Mouse (Mus musculus) hindbrain, embryonic 13.5 days (tissue): ENCODE measurements around the gene Smarcc2. TPM values are rescaled to one million over a fixed set of nuclear protein-coding genes. Genes with fewer than 3 reads are reported as not detected.

ENCODE experiments used
- ATAC-seq: fragments of 200-750 bp; cut with Nextera tagmentation; 2 replicates; pipeline ENCODE4 v1.8.0; 2017; ENCODE audit warnings: moderate TSS enrichment; ENCODE audit not compliant: low FRiP score
- H3K27ac ChIP-seq: fragments of 300-500 bp; sonication (generic); 2 replicates; pipeline ENCODE4 v1.5.1; 2015; ENCODE audit warnings: inconsistent platforms, mild to moderate bottlenecking, moderate library complexity
- H3K27me3 ChIP-seq: fragments of 300-500 bp; sonication (generic); 2 replicates; pipeline ENCODE4 v1.6.1; 2015; ENCODE audit warnings: mild to moderate bottlenecking, inconsistent platforms
- H3K36me3 ChIP-seq: fragments of 300-500 bp; sonication (generic); 2 replicates; pipeline ENCODE4 v1.6.1; 2015; ENCODE audit warnings: mild to moderate bottlenecking, inconsistent platforms
- H3K4me1 ChIP-seq: fragments of 300-500 bp; sonication (generic); replicated peaks from 2 replicates; pipeline ENCODE4 v1.6.1; 2015; ENCODE audit warnings: inconsistent platforms
- H3K4me2 ChIP-seq: fragments of 300-500 bp; sonication (generic); 2 replicates; pipeline ENCODE4 v1.6.1; 2015; ENCODE audit warnings: inconsistent platforms, mild to moderate bottlenecking, moderate library complexity
- H3K4me3 ChIP-seq: fragments of 300-500 bp; sonication (generic); 2 replicates; pipeline ENCODE4 v1.5.1; 2015; ENCODE audit warnings: mild to moderate bottlenecking, inconsistent platforms
- H3K9ac ChIP-seq: fragments of 300-500 bp; sonication (generic); 2 replicates; pipeline ENCODE4 v1.6.1; 2015; ENCODE audit warnings: mild to moderate bottlenecking, inconsistent platforms
- H3K9me3 ChIP-seq: fragments of 300-500 bp; sonication (generic); 2 replicates; pipeline ENCODE4 v1.6.1; 2016; ENCODE audit warnings: inconsistent platforms
- WGBS: fragments of 180-500 bp; shearing (Covaris S2); methylation state at CpG from one replicate; pipeline ENCODE4 v1.1.7; 2015; 5-methylcytosine and 5-hydroxymethylcytosine counted together
- polyA plus RNA-seq: library from polyadenylated mRNA; unstranded; fragments of >200 nt; fragmentation: Nextera tagmentation; extraction: Ambion mirVana; gene quantifications from 2 replicates; pipeline ENCODE4 v1.2.1, GENCODE M21; 2015

The Smarcc2 gene
- polyA plus RNA-seq, 1 experiment from 2014 or later, result 195 TPM

DNA sequence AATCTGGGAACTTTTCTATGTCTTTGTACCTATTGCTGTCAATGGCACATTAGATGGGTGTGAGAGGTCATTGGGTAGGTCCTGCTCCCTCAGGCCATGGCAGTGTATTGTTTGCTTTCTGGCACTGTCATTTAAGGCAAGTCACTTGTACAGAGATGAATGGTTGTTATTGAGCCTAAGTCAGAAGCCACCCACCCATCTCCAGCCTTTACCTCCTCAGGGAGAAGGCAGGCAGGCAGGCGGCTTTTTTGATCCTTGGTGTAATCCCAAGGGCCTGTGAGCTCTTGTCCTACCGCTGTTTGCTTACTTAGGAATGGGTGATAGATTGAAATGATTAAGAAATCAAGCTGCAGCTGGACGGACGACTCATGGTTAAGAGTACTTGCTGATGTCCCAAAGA is 29.6 kb upstream of the Smarcc2 start:
- no peak overlapping the region for H3K9ac ChIP-seq
- no peaks in the 10 kb centered on the region for H3K9me3 ChIP-seq
- no peak overlapping the region for H3K4me2 ChIP-seq
- 84% methylated on average over 4 of the region's 4 CpGs for WGBS
- ATAC-seq, result no peak
- H3K4me3 ChIP-seq, result no peak overlapping the region
- peaks cover 62% of the 10 kb centered on the region for H3K36me3 ChIP-seq
- H3K4me1 ChIP-seq, result no peaks in the 10 kb centered on the region
- H3K27me3 ChIP-seq, result no peaks in the 10 kb centered on the region
- H3K27ac ChIP-seq, result no peak overlapping the region

DNA sequence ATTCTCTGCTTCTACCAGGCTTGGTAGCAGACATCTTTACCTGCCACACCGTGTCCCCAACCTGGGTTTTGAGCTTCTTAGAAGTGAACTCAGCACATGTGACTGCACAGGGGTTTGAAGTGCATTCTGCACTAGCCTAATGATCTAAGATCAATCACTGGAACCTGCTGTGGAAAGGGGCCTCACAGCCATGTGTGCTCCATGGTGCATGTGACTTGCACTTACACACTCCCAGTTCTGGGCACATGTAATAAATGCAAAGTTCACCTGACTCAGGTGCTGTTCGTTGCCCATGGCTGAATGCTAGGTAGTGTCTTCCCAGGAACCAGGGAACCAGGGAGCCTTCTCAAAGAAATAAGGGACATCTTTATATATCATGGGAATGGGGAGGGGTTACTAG is 25.6 kb upstream of the Smarcc2 start:
- Histone ChIP-seq H3K4me1 (peaks cover 16% of the 10 kb centered on the region), H3K4me3 (no peak overlapping the region), H3K27ac (no peak overlapping the region), H3K9ac (no peak overlapping the region), H3K27me3 (no peaks in the 10 kb centered on the region), H3K4me2 (no peak overlapping the region), H3K9me3 (no peaks in the 10 kb centered on the region), H3K36me3 (peaks cover 73% of the 10 kb centered on the region)
- WGBS, result 94% methylated on average over 2 of the region's 2 CpGs
- ATAC-seq, result no peak

DNA sequence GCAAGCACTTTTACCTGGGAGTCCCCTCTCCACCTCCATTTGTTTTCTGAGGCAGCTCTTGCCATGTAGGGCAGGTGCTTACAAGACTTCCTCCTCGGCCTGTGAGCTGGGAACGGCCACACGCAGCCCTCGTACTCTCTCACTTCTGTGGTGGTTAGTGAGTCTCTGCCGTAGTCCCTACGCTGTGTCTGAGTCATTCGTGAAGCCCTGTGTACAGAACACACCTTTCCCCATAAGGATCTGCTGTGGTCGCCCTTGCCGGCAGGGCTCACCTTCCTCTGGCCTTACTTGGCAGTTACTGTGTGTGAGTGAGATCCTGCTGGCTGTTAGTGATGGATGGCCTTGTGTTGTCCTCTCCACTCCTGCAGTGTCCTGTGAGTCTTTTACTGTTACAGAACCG is 24.4 kb upstream of the Smarcc2 start:
- H3K9ac ChIP-seq, result no peak overlapping the region
- WGBS, result 92% methylated on average over 10 of the region's 10 CpGs
- no peak overlapping the region for H3K4me3 ChIP-seq
- H3K4me1 ChIP-seq, result peaks cover 16% of the 10 kb centered on the region
- no peaks in the 10 kb centered on the region for H3K27me3 ChIP-seq
- ATAC-seq, result no peak
- H3K27ac ChIP-seq, result peak overlapping the region; percentile 69
- peaks cover 71% of the 10 kb centered on the region for H3K36me3 ChIP-seq
- H3K4me2 ChIP-seq, result no peak overlapping the region
- H3K9me3 ChIP-seq, result no peaks in the 10 kb centered on the region

GRCm38 (mm10) chr10:128435186-128435823 is 23.7 kb upstream of the Smarcc2 start:
- H3K4me2 ChIP-seq, result no peak overlapping the region
- H3K27me3 ChIP-seq, result no peaks in the 10 kb centered on the region
- peak overlapping the region; percentile 69 for H3K27ac ChIP-seq
- peaks cover 16% of the 10 kb centered on the region for H3K4me1 ChIP-seq
- no peaks in the 10 kb centered on the region for H3K9me3 ChIP-seq
- no peak overlapping the region for H3K4me3 ChIP-seq
- WGBS, result 69% methylated on average over 17 of the region's 17 CpGs
- peaks cover 71% of the 10 kb centered on the region for H3K36me3 ChIP-seq
- no peak for ATAC-seq
- no peak overlapping the region; the same call in 1 of the 2 replicates for H3K9ac ChIP-seq

DNA sequence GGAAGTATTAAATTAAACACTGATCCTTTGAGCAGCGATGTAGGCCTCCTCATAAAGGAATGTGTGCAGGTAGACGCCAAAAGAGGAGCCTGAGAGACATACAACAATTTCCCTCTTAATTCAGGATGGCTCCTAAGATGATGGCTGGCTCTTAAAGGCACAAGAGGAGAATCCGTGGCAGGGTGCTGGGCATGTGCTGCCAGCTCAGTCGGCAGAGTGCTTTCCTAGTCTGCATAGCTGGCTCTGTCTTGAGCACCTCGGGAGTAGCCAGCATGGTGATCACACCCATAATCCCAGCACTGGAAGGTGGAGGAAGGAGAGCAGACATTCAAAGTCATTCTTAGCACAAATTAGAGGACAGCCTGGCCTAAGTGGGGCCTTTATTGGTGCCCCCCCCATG is 23.2 kb upstream of the Smarcc2 start:
- H3K27ac ChIP-seq, result peak overlapping the region; percentile 69
- 87% methylated on average over 5 of the region's 5 CpGs for WGBS
- no peaks in the 10 kb centered on the region for H3K9me3 ChIP-seq
- no peak overlapping the region; the same call in 1 of the 2 replicates for H3K9ac ChIP-seq
- H3K27me3 ChIP-seq, result no peaks in the 10 kb centered on the region
- peaks cover 71% of the 10 kb centered on the region for H3K36me3 ChIP-seq
- peaks cover 16% of the 10 kb centered on the region for H3K4me1 ChIP-seq
- no peak for ATAC-seq
- H3K4me2 ChIP-seq, result no peak overlapping the region
- H3K4me3 ChIP-seq, result no peak overlapping the region

- Histone ChIP-seq H3K4me1 (peaks cover 16% of the 10 kb centered on the region), H3K36me3 (peaks cover 71% of the 10 kb centered on the region), H3K27ac (peak overlapping the region; percentile 69), H3K4me3 (no peak overlapping the region), H3K9ac (no peak overlapping the region), H3K4me2 (no peak overlapping the region), H3K9me3 (no peaks in the 10 kb centered on the region), H3K27me3 (no peaks in the 10 kb centered on the region)
- WGBS, result 75% methylated on average over 8 of the region's 8 CpGs
- no peak for ATAC-seq
Observed at GRCm38 (mm10) chr10:128436376-128436775, 22.7 kb upstream of the Smarcc2 start.

- WGBS, result 91% methylated on average over 10 of the region's 10 CpGs
- no peaks in the 10 kb centered on the region for H3K9me3 ChIP-seq
- H3K9ac ChIP-seq, result no peak overlapping the region
- H3K4me2 ChIP-seq, result no peak overlapping the region
- H3K27ac ChIP-seq, result no peak overlapping the region
- H3K4me1 ChIP-seq, result peaks cover 16% of the 10 kb centered on the region
- no peak overlapping the region for H3K4me3 ChIP-seq
- H3K36me3 ChIP-seq, result peaks cover 76% of the 10 kb centered on the region
- H3K27me3 ChIP-seq, result no peaks in the 10 kb centered on the region
- ATAC-seq, result no peak
Observed at GRCm38 (mm10) chr10:128438675-128439279, 20.3 kb upstream of the Smarcc2 start.

- H3K27me3 ChIP-seq, result no peaks in the 10 kb centered on the region
- H3K4me1 ChIP-seq, result peaks cover 7% of the 10 kb centered on the region
- no peak for ATAC-seq
- H3K4me2 ChIP-seq, result no peak overlapping the region
- H3K36me3 ChIP-seq, result peaks cover 67% of the 10 kb centered on the region
- WGBS, result 65% methylated on average over 10 of the region's 10 CpGs
- no peak overlapping the region for H3K9ac ChIP-seq
- no peaks in the 10 kb centered on the region for H3K9me3 ChIP-seq
- no peak overlapping the region for H3K4me3 ChIP-seq
- no peak overlapping the region for H3K27ac ChIP-seq
Observed at GRCm38 (mm10) chr10:128440407-128440806, 18.6 kb upstream of the Smarcc2 start.

DNA sequence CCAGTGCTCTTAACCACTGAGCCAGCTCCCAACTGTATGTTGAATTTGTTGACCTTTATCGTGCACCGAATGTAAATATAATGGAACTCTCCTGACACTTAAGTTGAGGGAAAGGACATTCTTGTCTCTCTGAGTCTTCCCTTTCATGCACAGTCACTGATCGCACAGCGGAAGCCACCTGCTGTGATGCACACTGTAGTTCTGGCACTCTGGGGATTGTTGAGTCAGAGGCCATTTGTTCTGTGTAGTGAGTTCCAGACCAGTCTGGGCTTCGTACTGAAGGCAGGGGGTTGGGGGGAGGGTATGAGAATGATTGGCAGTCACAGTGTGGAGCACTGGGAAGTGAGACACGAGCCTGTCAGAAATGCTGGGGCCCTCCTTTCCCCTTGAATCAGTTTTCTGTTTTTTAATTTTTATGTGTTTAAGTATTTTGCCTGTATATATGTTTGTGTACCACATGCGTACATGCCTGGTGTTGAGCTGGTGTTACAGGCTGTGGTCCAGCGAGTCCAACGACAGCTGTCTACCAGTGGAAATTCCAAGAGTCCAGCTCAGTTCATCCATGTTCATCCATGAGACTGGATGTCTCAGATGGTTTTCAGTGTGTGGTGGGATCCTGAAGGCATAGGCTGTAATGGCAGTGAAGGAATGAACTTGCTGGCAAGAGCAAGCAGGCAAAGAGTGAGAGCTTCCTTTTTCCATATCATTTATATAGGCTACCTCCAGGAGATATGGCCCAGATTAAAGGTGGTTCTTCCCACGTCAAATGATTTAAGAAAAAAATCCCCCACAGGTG is 17.5 kb upstream of the Smarcc2 start:
- Histone ChIP-seq H3K4me2 (no peak overlapping the region), H3K4me3 (no peak overlapping the region), H3K9me3 (no peaks in the 10 kb centered on the region), H3K36me3 (peaks cover 56% of the 10 kb centered on the region), H3K4me1 (no peaks in the 10 kb centered on the region), H3K9ac (no peak overlapping the region), H3K27ac (no peak overlapping the region), H3K27me3 (no peaks in the 10 kb centered on the region)
- ATAC-seq, result no peak
- WGBS, result 83% methylated on average over 10 of the region's 10 CpGs

DNA sequence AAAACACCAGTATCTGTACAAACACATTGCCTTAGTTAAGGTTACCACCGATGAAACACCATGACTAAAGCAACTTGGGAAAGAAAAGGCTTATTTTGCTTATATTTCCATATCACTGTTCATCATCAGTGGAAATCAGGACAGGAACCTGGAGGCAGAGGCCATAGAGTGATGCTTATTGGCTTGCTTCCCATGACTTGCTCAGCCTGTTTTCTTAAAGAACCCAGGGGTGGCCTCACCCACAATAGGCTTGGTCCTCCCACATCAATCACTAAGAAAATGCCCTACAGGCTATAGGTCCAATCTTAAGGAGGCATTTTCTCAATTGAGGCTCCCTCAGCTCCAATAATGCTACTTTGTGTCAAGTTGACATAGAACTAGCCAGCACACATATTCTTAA is 16.3 kb upstream of the Smarcc2 start:
- no peak overlapping the region for H3K4me3 ChIP-seq
- 86% methylated on average over 1 of the region's 1 CpGs for WGBS
- H3K9ac ChIP-seq, result no peak overlapping the region
- H3K36me3 ChIP-seq, result peaks cover 46% of the 10 kb centered on the region
- H3K4me2 ChIP-seq, result no peak overlapping the region
- no peaks in the 10 kb centered on the region for H3K9me3 ChIP-seq
- H3K27me3 ChIP-seq, result no peaks in the 10 kb centered on the region
- no peaks in the 10 kb centered on the region for H3K4me1 ChIP-seq
- H3K27ac ChIP-seq, result no peak overlapping the region
- ATAC-seq, result no peak

- no peak overlapping the region for H3K4me2 ChIP-seq
- H3K9me3 ChIP-seq, result no peaks in the 10 kb centered on the region
- no peak overlapping the region for H3K27ac ChIP-seq
- H3K27me3 ChIP-seq, result no peaks in the 10 kb centered on the region
- H3K4me1 ChIP-seq, result no peaks in the 10 kb centered on the region
- peaks cover 32% of the 10 kb centered on the region for H3K36me3 ChIP-seq
- 82% methylated on average over 6 of the region's 6 CpGs for WGBS
- no peak for ATAC-seq
- no peak overlapping the region for H3K4me3 ChIP-seq
- H3K9ac ChIP-seq, result no peak overlapping the region
Observed at GRCm38 (mm10) chr10:128444354-128444753, 14.7 kb upstream of the Smarcc2 start.

DNA sequence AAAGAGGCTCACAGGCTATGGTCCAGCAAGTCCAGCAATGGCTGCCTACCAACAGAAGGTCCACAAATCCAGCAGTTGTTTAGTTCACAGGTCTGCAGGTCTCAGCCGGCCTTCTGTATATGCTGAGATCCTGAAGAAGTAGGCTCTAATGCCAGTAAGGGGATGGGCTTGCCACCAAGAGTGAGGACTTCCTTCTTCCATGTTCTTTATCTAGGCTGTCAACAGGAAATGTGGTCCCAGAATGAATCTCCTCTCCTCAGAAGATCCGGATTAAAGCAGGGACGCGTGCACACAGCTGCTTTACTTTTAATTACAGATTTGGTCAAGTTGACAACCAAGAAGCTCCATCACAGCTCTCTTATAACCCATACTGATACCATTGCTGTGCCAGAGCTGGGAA is 13.6 kb upstream of the Smarcc2 start:
- H3K4me2 ChIP-seq, result no peak overlapping the region
- no peak overlapping the region for H3K27ac ChIP-seq
- WGBS, result 82% methylated on average over 4 of the region's 4 CpGs
- no peaks in the 10 kb centered on the region for H3K27me3 ChIP-seq
- no peaks in the 10 kb centered on the region for H3K9me3 ChIP-seq
- no peak overlapping the region for H3K9ac ChIP-seq
- ATAC-seq, result no peak
- H3K36me3 ChIP-seq, result peaks cover 21% of the 10 kb centered on the region
- H3K4me1 ChIP-seq, result no peaks in the 10 kb centered on the region
- H3K4me3 ChIP-seq, result no peak overlapping the region
